In the genomic region with DNA sequence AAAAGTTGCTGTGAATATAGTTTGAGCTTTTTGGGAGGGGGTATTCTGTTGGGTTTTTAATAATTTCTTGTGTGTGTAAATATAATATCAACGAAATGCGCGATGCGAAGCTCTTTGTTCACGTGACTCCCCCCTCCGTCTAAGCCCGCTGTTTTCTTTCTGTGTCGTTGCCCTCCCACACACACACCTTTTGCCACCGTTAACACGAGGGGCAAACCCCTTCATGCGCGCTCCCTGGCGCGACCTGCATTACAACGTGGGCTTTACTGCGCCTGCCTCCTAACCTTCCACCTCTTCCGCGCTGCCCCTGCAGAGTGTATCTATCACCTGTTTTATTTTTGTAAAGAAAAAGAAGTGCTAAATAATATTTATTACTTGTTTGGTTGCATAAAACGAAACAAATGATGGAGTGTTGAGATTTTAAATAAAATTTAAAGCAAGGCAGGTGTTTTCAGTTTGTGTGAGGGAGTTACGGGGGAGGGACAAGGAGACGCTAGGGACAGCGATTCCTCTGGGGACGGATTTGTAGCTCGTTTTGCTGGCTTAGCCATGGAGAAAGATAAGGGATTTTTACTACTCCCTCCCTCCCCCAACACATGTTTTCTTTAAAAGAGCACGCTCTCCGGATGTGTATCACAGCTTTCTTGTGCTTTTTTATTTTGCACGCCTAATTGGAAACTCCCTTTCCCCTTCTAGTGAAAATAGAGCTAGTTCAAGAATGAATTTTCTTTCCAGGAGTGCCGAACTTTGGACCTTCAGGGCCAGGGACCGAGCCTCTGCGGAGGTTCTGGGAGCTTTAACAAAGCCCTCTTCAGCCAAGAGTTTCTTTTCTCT, we compare ENCODE assay signal across 22 mouse cellular contexts. TPM values are rescaled to one million over a fixed set of nuclear protein-coding genes. Genes with fewer than 3 reads are reported as not detected.
DNase-seq lines count a peak whose midpoint lies in the region; ATAC-seq and TF ChIP-seq lines count a peak whose summit lies in the region.
"Had no signal": no experiment of that assay in that cellular context is flagged by ENCODE, and none has a peak within 500 bp of the region (broad histone marks: within the 10 kb centered on the region; RNA-seq: fewer than 3 reads in every experiment).

No protein-coding gene starts in this region.

- no peak for DNase-seq in left cerebral cortex, adult 2 months (ENCODE audit: extremely low spot score in 1 of 2, low spot score in 2 of 2)
- no peak for DNase-seq in left cerebral cortex, postnatal 10 days (ENCODE audit: extremely low spot score in 1 of 2, low spot score in 2 of 2)
- no peak for DNase-seq in forebrain, embryonic 14.5 days (ENCODE audit: low spot score)
- DNase-seq in limb, embryonic 10.5 days (ENCODE audit: low spot score), result peak; percentile 55
- no peak for DNase-seq in kidney, postnatal 25 days
- no peak for DNase-seq in heart, adult 18-20 months
- no peak for DNase-seq in yolk sac, embryonic 10.5 days (ENCODE audit: low spot score)
- DNase-seq: adrenal gland, postnatal 10 days; B cell, adult 2 months; cerebellum, adult 8-10 months; gastrocnemius, postnatal 10 days; right cerebral cortex, adult 18-20 months; thymus, adult 18-20 months had no signal

- no peak for TF ChIP-seq CTCF in left cerebral cortex, adult 2 months (IDR thresholded peaks at IDR 0.05)

- 5% methylated on average over 30 of the region's 30 CpGs for WGBS in forebrain, embryonic 14.5 days
- 1% methylated on average over 30 of the region's 30 CpGs for WGBS in limb, embryonic 10.5 days
- WGBS in neural tube, embryonic 13.5 days, result 1% methylated on average over 30 of the region's 30 CpGs

- peak overlapping the region; percentile 19 for H3K4me3 ChIP-seq in left cerebral cortex, adult 2 months
- H3K4me3 ChIP-seq in forebrain, embryonic 14.5 days (ENCODE audit: low read depth, low read length), result peak overlapping the region; percentile 40
- no peak overlapping the region for H3K4me3 ChIP-seq in limb, embryonic 10.5 days
- peak overlapping the region; percentile 10; the same call in 1 of the 2 replicates for H3K4me3 ChIP-seq in neural tube, embryonic 13.5 days
- H3K4me3 ChIP-seq: embryonic facial prominence, embryonic 12.5 days; heart, embryonic 13.5 days; liver, embryonic 12.5 days had no signal

- peak overlapping the region; percentile 61 for H3K9ac ChIP-seq in forebrain, embryonic 14.5 days (ENCODE audit: low read length)
- H3K9ac ChIP-seq in neural tube, embryonic 13.5 days, result no peak overlapping the region
- H3K9ac ChIP-seq: embryonic facial prominence, embryonic 12.5 days; heart, embryonic 13.5 days; liver, embryonic 12.5 days had no signal

- ATAC-seq in forebrain, embryonic 14.5 days, result no peak
- ATAC-seq in neural tube, embryonic 13.5 days (ENCODE audit: low read depth), result no peak
- ATAC-seq: liver, embryonic 12.5 days; lung, postnatal 0 days had no signal

- no peaks in the 10 kb centered on the region for H3K9me3 ChIP-seq in forebrain, embryonic 14.5 days (replicated peaks; ENCODE audit: control insufficient read depth, low read length)
- H3K9me3 ChIP-seq in limb, embryonic 10.5 days (replicated peaks), result no peaks in the 10 kb centered on the region
- H3K9me3 ChIP-seq in neural tube, embryonic 13.5 days, result no peaks in the 10 kb centered on the region
- H3K9me3 ChIP-seq: embryonic facial prominence, embryonic 12.5 days; heart, embryonic 13.5 days; liver, embryonic 12.5 days had no signal

- peak overlapping the region; percentile 56 for H3K4me2 ChIP-seq in forebrain, embryonic 14.5 days (ENCODE audit: low read length)
- H3K4me2 ChIP-seq in neural tube, embryonic 13.5 days, result no peak overlapping the region
- H3K4me2 ChIP-seq: embryonic facial prominence, embryonic 12.5 days; heart, embryonic 13.5 days; liver, embryonic 12.5 days had no signal

- peak overlapping the region; percentile 48; the same call in 1 of the 2 replicates for H3K27ac ChIP-seq in left cerebral cortex, adult 2 months
- H3K27ac ChIP-seq in forebrain, embryonic 14.5 days (ENCODE audit: low read depth, low read length), result no peak overlapping the region
- no peak overlapping the region for H3K27ac ChIP-seq in limb, embryonic 10.5 days
- no peak overlapping the region for H3K27ac ChIP-seq in neural tube, embryonic 13.5 days (replicated peaks)
- H3K27ac ChIP-seq: embryonic facial prominence, embryonic 12.5 days; heart, embryonic 13.5 days; kidney, postnatal 0 days; liver, embryonic 12.5 days had no signal

- intact Hi-C loops in left cerebral cortex, adult 2 months (cut with DNase I), result no loop called here
- intact Hi-C loops in left cerebral cortex, postnatal 10 days (cut with DNase I), result loop anchor here (2.0 kb wide), 1 partner anchor 76 kb away; no protein-coding TSS in a partner anchor

- peaks cover 20% of the 10 kb centered on the region for H3K4me1 ChIP-seq in forebrain, embryonic 14.5 days (ENCODE audit: control insufficient read depth, insufficient read depth, low read length)
- peaks cover 54% of the 10 kb centered on the region for H3K4me1 ChIP-seq in limb, embryonic 10.5 days
- peaks cover 39% of the 10 kb centered on the region for H3K4me1 ChIP-seq in neural tube, embryonic 13.5 days (replicated peaks)

- H3K36me3 ChIP-seq in forebrain, embryonic 14.5 days (ENCODE audit: control insufficient read depth, insufficient read depth, low read length), result no peaks in the 10 kb centered on the region
- no peaks in the 10 kb centered on the region for H3K36me3 ChIP-seq in limb, embryonic 10.5 days
- no peaks in the 10 kb centered on the region for H3K36me3 ChIP-seq in neural tube, embryonic 13.5 days
- H3K36me3 ChIP-seq: embryonic facial prominence, embryonic 12.5 days; G1E; heart, embryonic 13.5 days; liver, embryonic 12.5 days had no signal

- H3K27me3 ChIP-seq in forebrain, embryonic 14.5 days (replicated peaks; ENCODE audit: control insufficient read depth, insufficient read depth, low read length), result peaks cover 76% of the 10 kb centered on the region
- H3K27me3 ChIP-seq in limb, embryonic 10.5 days (ENCODE audit: low read depth, poor library complexity, severe bottlenecking), result peaks cover 100% of the 10 kb centered on the region
- peaks cover 100% of the 10 kb centered on the region for H3K27me3 ChIP-seq in neural tube, embryonic 13.5 days

RNA-seq across cellular contexts. Expression of gene Olig2, which starts 3.2 kb away (rescaled TPM):
- 10 to 100 TPM; 21.8 to 22.3 TPM for total RNA-seq in left cerebral cortex, adult 2 months (2021)
- total RNA-seq in left cerebral cortex, postnatal 10 days (2021), result 10 to 100 TPM; 24.9 to 29.4 TPM
- polyA plus RNA-seq in forebrain, embryonic 14.5 days (2014; fragmentation: Nextera tagmentation; extraction: Ambion mirVana), result 5.2 and 6.3 TPM in 2 replicates
- 0.08 TPM in 1 of 2 replicates, not detected in the other for polyA plus RNA-seq in limb, embryonic 10.5 days (2016; fragmentation: Nextera tagmentation; extraction: Ambion mirVana)
- polyA plus RNA-seq in neural tube, embryonic 13.5 days (2015; fragmentation: Nextera tagmentation; extraction: Ambion mirVana), result 4.5 and 4.6 TPM in 2 replicates
- total RNA-seq in heart, adult 18-20 months (2021), result not detected
- total RNA-seq: adrenal gland, postnatal 10 days; gastrocnemius, postnatal 10 days; megakaryocyte-erythroid progenitor cell, adult 5-6 weeks; neutrophil, adult 5-6 weeks had no signal
- polyA plus RNA-seq: G1E; heart, embryonic 13.5 days; kidney, postnatal 0 days; liver, embryonic 12.5 days; lung, postnatal 0 days had no signal

RNA-seq across cellular contexts. Expression of gene Olig1, which starts 41.1 kb away (rescaled TPM):
- total RNA-seq in left cerebral cortex, adult 2 months (2021), result 10 to 100 TPM; 77.1 to 84.7 TPM
- total RNA-seq in left cerebral cortex, postnatal 10 days (2021), result 100 to 1,000 TPM in 1 of 2 experiments, 10 to 100 TPM in 1; 96.3 to 105 TPM
- polyA plus RNA-seq in forebrain, embryonic 14.5 days (2014; fragmentation: Nextera tagmentation; extraction: Ambion mirVana), result 18.0 and 31.1 TPM in 2 replicates
- polyA plus RNA-seq in limb, embryonic 10.5 days (2016; fragmentation: Nextera tagmentation; extraction: Ambion mirVana), result not detected in 2 replicates
- polyA plus RNA-seq in neural tube, embryonic 13.5 days (2015; fragmentation: Nextera tagmentation; extraction: Ambion mirVana), result 20.9 and 26.0 TPM in 2 replicates
- total RNA-seq in heart, adult 18-20 months (2021), result under 1 TPM in 1 of 2 experiments, not detected in 1; 0.18 TPM
- total RNA-seq: G1E; megakaryocyte-erythroid progenitor cell, adult 5-6 weeks; neutrophil, adult 5-6 weeks had no signal
- polyA plus RNA-seq: G1E; heart, embryonic 13.5 days; liver, embryonic 12.5 days; lung, postnatal 0 days had no signal

Comparison
In these comparisons a context has a peak if more than half of its experiments do, and no peak if none do; other contexts are left out.
1. RNA of gene Olig2, which starts 3.2 kb away (total RNA-seq): 24.9 to 29.4 TPM in left cerebral cortex, postnatal 10 days and 21.8 to 22.3 TPM in left cerebral cortex, adult 2 months; not detected in heart, adult 18-20 months; every median in the first group is over 10 times any median in the second.
2. RNA of gene Olig1, which starts 41.1 kb away (total RNA-seq): 96.3 to 105 TPM in left cerebral cortex, postnatal 10 days and 77.1 to 84.7 TPM in left cerebral cortex, adult 2 months; 0.18 TPM in heart, adult 18-20 months; every median in the first group is over 10 times any median in the second.